Mouse (Mus musculus) intestine, postnatal 0 days (tissue): ENCODE data around the gene Ndufs1. TPM values are rescaled to one million over a fixed set of nuclear protein-coding genes. Genes with fewer than 3 reads are reported as not detected.

Experiments used
- ATAC-seq: fragments of 200-750 bp; cut with Nextera tagmentation; 2 replicates; pipeline ENCODE4 v1.8.0; 2017; ENCODE audit warnings: mild to moderate bottlenecking, moderate TSS enrichment, moderate library complexity
- H3K27ac ChIP-seq: fragments of 300-500 bp; sonication (generic); 2 replicates; pipeline ENCODE4 v1.5.1; 2014; ENCODE audit warnings: mild to moderate bottlenecking, low read depth, low read length, moderate library complexity
- H3K27me3 ChIP-seq: fragments of 300-500 bp; sonication (generic); replicated peaks from 2 replicates; pipeline ENCODE4 v1.6.1; 2014; ENCODE audit warnings: low read length, mixed read lengths; ENCODE audit not compliant: control insufficient read depth, insufficient read depth
- H3K36me3 ChIP-seq: fragments of 300-500 bp; sonication (generic); 2 replicates; pipeline ENCODE4 v1.6.1; 2014; ENCODE audit warnings: mild to moderate bottlenecking, moderate library complexity; ENCODE audit not compliant: control insufficient read depth, insufficient read depth
- H3K4me1 ChIP-seq: fragments of 300-500 bp; sonication (generic); replicated peaks from 2 replicates; pipeline ENCODE4 v1.6.1; 2014; ENCODE audit warnings: antibody characterized with exemption, low read length, mixed read lengths; ENCODE audit not compliant: control insufficient read depth, insufficient read depth
- H3K4me2 ChIP-seq: fragments of 300-500 bp; sonication (generic); replicated peaks from 2 replicates; pipeline ENCODE4 v1.6.1; 2014; ENCODE audit warnings: low read depth, mild to moderate bottlenecking, moderate library complexity
- H3K4me3 ChIP-seq: fragments of 300-500 bp; sonication (generic); 2 replicates; pipeline ENCODE4 v1.5.1; 2014; ENCODE audit warnings: low read depth, low read length
- H3K9ac ChIP-seq: fragments of 300-500 bp; sonication (generic); 2 replicates; pipeline ENCODE4 v1.6.1; 2014; ENCODE audit warnings: mild to moderate bottlenecking, low read depth, low read length
- H3K9me3 ChIP-seq: fragments of 300-500 bp; sonication (generic); 2 replicates; pipeline ENCODE4 v1.6.1; 2016; ENCODE audit warnings: mixed run types; ENCODE audit not compliant: control insufficient read depth
- CTCF ChIP-seq: sonication (generic); IDR thresholded peaks from 2 replicates; pipeline ENCODE4 v1.5.1; 2016; ENCODE audit warnings: low read depth, mild to moderate bottlenecking, control low read depth, antibody characterized with exemption, moderate library complexity
- WGBS: fragments of 180-500 bp; shearing (Covaris S2); extraction: QIAGEN DNeasy Blood & Tissue Kit; methylation state at CpG from one replicate; pipeline ENCODE4 v1.1.7; 2014; 5-methylcytosine and 5-hydroxymethylcytosine counted together
- polyA plus RNA-seq: library from polyadenylated mRNA; unstranded; fragments of >200 nt; fragmentation: Nextera tagmentation; extraction: Ambion mirVana; gene quantifications from 2 replicates; pipeline ENCODE4 v1.2.1, GENCODE M21; 2015

The Ndufs1 gene
- polyA plus RNA-seq, 1 experiment from 2014 or later: 129 TPM

DNA sequence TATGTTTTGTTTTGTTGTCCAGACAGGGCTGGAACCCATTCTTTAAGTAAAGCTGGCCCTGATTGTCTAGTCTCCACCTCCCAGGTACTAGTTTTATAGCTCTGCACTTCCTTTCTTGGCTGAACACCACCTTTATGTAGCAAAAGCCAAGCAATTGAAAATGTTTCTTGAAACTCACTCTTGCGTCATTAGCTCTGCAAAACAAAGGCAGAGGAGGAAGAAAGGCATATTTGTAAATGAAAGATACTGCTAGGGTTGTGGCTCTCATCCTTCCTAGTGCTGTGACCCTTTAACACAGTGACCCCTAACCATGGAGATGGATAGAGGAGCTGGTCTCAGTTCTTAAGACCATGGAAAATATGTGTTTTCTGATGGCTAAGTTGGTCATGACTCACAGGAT is 25.0 kb upstream of the Ndufs1 start:
- Histone ChIP-seq H3K4me1 (no peaks in the 10 kb centered on the region), H3K9ac (no peak overlapping the region), H3K36me3 (no peaks in the 10 kb centered on the region), H3K4me2 (no peak overlapping the region), H3K27ac (no peak overlapping the region), H3K9me3 (no peaks in the 10 kb centered on the region), H3K27me3 (no peaks in the 10 kb centered on the region), H3K4me3 (no peak overlapping the region)
- TF ChIP-seq CTCF: no peak
- no peak for ATAC-seq
- WGBS: 66% methylated on average over 1 of the region's 1 CpGs

DNA sequence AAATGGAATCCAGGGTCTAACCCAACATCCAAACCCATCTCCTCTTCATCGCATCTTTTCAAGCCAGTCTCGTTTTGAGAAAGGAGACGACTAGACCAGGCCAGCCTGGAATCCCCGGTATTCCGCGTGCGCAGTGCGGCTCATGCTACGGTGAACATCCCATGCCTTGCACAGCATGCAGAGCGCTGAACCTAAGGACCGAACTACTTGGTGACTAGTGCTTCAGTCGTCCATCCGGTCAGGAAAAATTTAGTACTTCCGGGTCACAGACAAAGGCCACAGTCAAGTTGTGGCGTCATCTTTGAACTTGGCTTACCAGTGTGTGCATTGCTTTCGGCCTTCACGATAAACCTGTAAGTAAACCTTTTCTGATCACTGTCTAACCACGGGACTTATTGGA is 23.7 kb upstream of the Ndufs1 start:
- TF ChIP-seq CTCF: no peak
- H3K9me3 ChIP-seq: no peaks in the 10 kb centered on the region
- ATAC-seq: no peak
- H3K27me3 ChIP-seq: no peaks in the 10 kb centered on the region
- no peaks in the 10 kb centered on the region for H3K36me3 ChIP-seq
- no peaks in the 10 kb centered on the region for H3K4me1 ChIP-seq
- H3K4me2 ChIP-seq: no peak overlapping the region
- no peak overlapping the region for H3K4me3 ChIP-seq
- H3K9ac ChIP-seq: no peak overlapping the region
- WGBS: 94% methylated on average over 18 of the region's 18 CpGs
- H3K27ac ChIP-seq: no peak overlapping the region

- WGBS: 80% methylated on average over 6 of the region's 6 CpGs
- ATAC-seq: no peak
- Histone ChIP-seq H3K27me3 (no peaks in the 10 kb centered on the region), H3K9me3 (no peaks in the 10 kb centered on the region), H3K27ac (no peak overlapping the region), H3K4me3 (no peak overlapping the region), H3K9ac (no peak overlapping the region), H3K36me3 (no peaks in the 10 kb centered on the region), H3K4me1 (no peaks in the 10 kb centered on the region), H3K4me2 (no peak overlapping the region)
- TF ChIP-seq CTCF: no peak
These were observed 22.8 kb upstream of the Ndufs1 start for GRCm38 (mm10) chr1:63199387-63199786.

- H3K4me1 ChIP-seq: no peaks in the 10 kb centered on the region
- no peak overlapping the region for H3K4me3 ChIP-seq
- no peaks in the 10 kb centered on the region for H3K27me3 ChIP-seq
- 54% methylated on average over 5 of the region's 5 CpGs for WGBS
- no peak for TF ChIP-seq CTCF
- H3K36me3 ChIP-seq: no peaks in the 10 kb centered on the region
- ATAC-seq: no peak
- no peak overlapping the region for H3K9ac ChIP-seq
- no peak overlapping the region for H3K4me2 ChIP-seq
- no peaks in the 10 kb centered on the region for H3K9me3 ChIP-seq
- H3K27ac ChIP-seq: no peak overlapping the region
These were observed 19.3 kb upstream of the Ndufs1 start for GRCm38 (mm10) chr1:63195848-63196512.

GRCm38 (mm10) chr1:63192306-63193065 is 15.9 kb upstream of the Ndufs1 start:
- H3K4me3 ChIP-seq: no peak overlapping the region
- WGBS: 76% methylated on average over 11 of the region's 11 CpGs
- no peak overlapping the region for H3K9ac ChIP-seq
- H3K4me2 ChIP-seq: no peak overlapping the region
- no peaks in the 10 kb centered on the region for H3K27me3 ChIP-seq
- H3K27ac ChIP-seq: no peak overlapping the region
- TF ChIP-seq CTCF: no peak
- ATAC-seq: no peak
- H3K4me1 ChIP-seq: no peaks in the 10 kb centered on the region
- H3K9me3 ChIP-seq: no peaks in the 10 kb centered on the region
- no peaks in the 10 kb centered on the region for H3K36me3 ChIP-seq

GRCm38 (mm10) chr1:63190851-63191250 is 14.2 kb upstream of the Ndufs1 start:
- no peak for ATAC-seq
- Histone ChIP-seq H3K27me3 (no peaks in the 10 kb centered on the region), H3K27ac (no peak overlapping the region), H3K9me3 (no peaks in the 10 kb centered on the region), H3K4me2 (no peak overlapping the region), H3K4me3 (no peak overlapping the region), H3K36me3 (no peaks in the 10 kb centered on the region), H3K9ac (no peak overlapping the region), H3K4me1 (no peaks in the 10 kb centered on the region)
- TF ChIP-seq CTCF: no peak
- 62% methylated on average over 8 of the region's 8 CpGs for WGBS
